Mouse (Mus musculus): ENCODE measurements around the gene Usp6nl.

Gene Usp6nl

DNA sequence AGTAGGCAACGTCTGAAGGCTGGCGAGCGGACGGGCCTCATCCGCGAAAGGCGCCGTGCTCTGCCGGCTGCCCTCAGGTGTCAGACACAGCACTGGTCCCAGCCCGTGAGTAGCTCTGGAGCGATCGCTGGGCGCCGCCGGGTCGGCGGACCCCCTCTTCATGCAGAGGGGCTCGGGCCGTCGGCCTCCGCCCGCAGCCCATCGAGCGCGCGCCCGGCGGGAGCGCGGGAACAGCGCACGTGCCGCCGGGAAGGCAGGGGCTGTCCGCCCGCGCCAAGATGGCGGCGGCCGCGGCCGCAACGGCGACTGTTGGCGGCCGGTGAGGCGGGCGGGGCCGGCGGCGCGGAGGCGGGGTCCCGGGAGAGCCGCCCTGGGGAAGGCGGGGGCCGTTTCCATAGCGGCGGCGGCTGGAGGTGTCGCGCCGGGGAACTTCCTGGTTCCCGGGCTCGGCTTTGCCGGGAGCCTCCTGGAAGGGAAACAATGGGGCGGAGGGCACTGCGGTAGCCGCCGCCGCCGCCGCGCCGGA, at the start of gene Usp6nl:
Gene Usp6nl, plus strand, starts transcription at position 292 of the 526 bp plus-strand sequence.
- in situ Hi-C loops (cut with MboI, MseI), result loop anchor here (5.0 kb wide), 2 partner anchors 55 to 80 kb away; no protein-coding TSS in a partner anchor

- in situ Hi-C loops (cut with MboI, MseI), result no loop called here
Measured at GRCm38 (mm10) chr2:6273392-6273845, 49.0 kb upstream of the Usp6nl start.

DNA sequence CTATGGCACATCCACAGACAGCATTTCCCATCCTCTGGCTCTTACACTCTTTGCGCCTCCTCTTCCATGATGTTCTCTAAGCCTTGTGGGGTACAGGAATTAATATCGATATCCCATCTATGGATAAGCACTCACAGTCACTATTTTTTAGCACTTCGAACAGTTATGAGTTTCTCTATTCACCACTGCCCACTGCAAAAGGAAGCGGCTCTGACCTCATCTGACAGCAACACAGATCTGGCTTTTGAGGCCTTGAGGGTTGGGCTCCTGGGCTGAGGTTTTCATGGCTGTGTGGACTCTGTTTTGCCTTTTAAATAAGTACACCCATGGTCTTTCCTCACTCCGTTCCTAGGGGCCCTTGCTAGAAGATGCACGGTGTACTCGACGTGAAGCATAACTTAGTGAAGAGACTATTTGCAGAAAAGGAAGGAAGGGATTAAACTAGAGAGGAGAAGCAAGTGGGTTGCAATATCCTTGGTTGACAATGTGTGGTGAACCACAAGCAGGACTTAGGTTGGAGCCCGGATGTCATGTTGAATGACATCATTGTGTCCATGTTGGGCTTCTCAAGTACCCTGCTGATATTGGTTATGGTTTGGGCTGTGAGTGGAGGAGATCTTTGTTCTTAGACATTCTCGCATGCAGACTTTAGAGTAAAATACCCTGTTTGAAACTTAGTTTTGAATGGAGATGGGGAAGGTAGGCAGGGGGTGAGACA, 43.5 kb upstream of the Usp6nl start:
- in situ Hi-C loops (cut with MboI, MseI), result no loop called here

GRCm38 (mm10) chr2:6279614-6280301, 42.7 kb upstream of the Usp6nl start:
- in situ Hi-C loops (cut with MboI, MseI), result no loop called here

- in situ Hi-C loops (cut with MboI, MseI), result no loop called here
Measured at GRCm38 (mm10) chr2:6283569-6283968, 38.9 kb upstream of the Usp6nl start.

GRCm38 (mm10) chr2:6284784-6285183, 37.7 kb upstream of the Usp6nl start:
- in situ Hi-C loops (cut with MboI, MseI), result no loop called here

DNA sequence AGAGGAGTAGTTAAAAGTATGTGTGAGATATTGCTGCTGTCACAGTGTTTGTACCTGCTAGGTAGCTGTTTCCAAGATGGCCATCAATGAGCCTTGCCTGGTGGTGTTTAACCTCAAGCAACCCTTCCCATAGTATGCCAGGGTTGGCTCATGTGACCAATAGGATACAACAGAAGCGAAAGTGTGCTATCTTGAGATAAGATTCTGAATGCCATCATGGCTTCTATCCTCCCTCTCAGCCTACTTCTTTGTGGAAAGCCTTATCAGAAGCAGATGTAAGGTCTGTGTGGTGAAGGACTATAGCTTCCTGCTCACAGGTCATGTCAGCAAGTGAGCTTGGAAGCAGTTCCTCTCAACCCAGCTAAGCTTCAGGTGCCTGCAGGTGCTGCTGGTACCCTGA, 36.7 kb upstream of the Usp6nl start:
- in situ Hi-C loops (cut with MboI, MseI), result no loop called here

DNA sequence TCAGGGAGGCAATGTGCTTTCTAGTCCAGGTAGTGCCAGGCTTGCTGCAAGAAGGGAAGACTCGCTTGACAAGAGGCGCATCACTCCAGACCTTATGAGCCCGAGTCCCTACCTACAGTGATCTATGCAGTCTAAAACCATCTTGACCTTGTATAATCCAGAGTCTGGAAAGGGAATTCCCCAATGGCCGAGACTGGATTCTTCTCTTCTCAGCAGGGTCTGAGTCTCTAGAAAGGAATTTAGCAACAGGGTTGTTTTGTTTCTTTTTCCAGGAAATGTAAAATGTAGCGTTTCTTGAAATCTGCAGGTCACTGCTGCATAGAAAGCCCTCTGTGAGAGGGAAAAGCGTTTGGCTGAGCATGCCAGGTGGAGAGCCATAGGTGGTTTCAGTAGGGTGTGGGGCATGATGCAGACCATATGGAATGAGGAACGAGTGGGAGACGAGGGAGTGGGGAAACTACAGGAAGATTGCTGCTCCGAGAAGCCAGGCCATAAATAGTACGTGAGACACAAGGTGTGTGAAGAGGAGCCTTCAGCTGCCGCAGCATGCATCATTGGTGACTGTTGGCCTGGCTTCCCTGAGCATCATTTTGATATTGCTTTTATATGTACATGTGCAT, 28.5 kb upstream of the Usp6nl start:
- in situ Hi-C loops (cut with MboI, MseI), result no loop called here

- in situ Hi-C loops (cut with MboI, MseI), result no loop called here
Measured at GRCm38 (mm10) chr2:6294993-6295628, 27.4 kb upstream of the Usp6nl start.

DNA sequence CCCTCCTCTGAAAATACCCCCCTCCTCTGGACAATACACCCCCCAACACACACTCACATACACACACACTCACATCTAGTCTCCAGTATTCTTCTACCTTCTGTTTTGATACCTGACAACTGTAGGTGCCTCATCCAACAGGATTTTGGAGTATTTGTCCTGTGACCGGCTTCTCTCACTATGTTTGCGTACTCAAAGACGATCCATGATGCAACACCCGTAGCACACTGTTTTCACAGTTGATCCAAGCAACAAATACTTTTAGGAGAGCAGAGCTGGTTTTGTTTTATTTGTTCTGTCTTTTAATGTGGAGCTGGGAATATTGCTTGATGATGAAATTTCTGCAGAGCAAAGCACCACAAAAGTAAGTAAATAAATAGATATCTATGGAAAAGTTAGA, 17.7 kb upstream of the Usp6nl start:
- in situ Hi-C loops (cut with MboI, MseI), result loop anchor here in 1 of 2 experiments (5.0 kb wide), 1 partner anchor 77 kb away; no protein-coding TSS in a partner anchor

DNA sequence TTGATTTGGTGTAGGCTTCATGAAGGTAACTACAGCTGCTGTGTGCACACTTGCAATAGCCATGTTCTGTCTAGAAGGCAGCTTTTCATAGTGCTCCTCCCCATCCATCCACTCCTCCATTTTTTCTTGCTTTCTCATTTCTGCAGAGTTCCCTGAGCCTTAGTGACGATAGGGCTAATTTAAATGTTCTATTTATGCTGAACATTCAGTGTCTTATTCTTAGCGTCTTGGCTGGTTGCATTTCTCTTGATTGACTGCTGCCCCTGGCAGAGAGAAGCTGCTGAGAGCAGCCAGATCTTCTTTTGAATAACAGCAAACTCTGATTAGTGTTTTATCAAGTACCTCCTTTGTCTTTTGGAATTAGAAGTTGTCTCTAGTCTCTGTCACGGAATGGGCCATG, 15.6 kb upstream of the Usp6nl start:
- in situ Hi-C loops (cut with MboI, MseI), result no loop called here

- in situ Hi-C loops (cut with MboI, MseI), result no loop called here
Measured at GRCm38 (mm10) chr2:6309373-6309821, 13.1 kb upstream of the Usp6nl start.

- in situ Hi-C loops (cut with MboI, MseI), result loop anchor here in 1 of 2 experiments (5.0 kb wide), 1 partner anchor 90 kb away; no protein-coding TSS in a partner anchor
Measured at GRCm38 (mm10) chr2:6312764-6313163, 9.7 kb upstream of the Usp6nl start.

DNA sequence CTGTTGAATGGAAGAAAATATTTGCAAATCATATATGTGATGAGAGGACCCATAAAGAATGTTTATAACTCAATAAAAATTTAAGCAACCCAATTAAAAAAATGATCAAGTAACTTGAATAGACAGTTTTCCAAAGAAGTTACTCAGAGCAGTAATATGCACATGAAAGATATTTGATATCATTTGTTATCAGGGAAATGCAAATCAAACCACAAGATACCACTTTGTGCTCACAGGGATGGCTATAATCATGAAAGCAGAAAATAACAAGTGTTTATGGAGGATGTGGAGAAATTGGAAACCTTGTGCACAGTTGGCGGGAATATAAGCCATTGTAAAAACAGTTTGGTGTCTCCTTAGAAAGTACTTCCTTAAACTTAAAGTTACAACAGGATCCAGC, 8.7 kb upstream of the Usp6nl start:
- in situ Hi-C loops (cut with MboI, MseI), result loop anchor here in 1 of 2 experiments (5.0 kb wide), 1 partner anchor 91 kb away; no protein-coding TSS in a partner anchor

DNA sequence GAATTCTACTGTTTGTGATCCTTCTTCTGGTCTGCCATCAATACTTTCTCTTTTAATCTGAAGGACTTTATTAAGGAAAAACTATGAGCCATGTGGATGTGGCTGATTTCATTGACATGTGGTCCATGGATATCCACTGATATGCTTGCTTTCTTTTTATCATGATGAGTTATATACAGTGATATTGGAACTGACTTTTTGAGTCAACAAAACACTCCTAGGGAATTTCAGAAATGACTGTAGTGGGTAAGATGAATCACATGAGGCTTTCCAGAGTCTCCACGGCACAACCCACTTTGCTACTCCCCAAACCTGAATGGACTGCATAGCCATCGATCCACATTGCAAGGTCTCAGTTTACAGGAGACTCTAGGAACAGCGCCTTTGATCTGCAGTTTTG, 2.3 kb upstream of the Usp6nl start:
- in situ Hi-C loops (cut with MboI, MseI), result loop anchor here (5.0 kb wide), 2 partner anchors 57 to 82 kb away; no protein-coding TSS in a partner anchor

GRCm38 (mm10) chr2:6321769-6322375, 595 bp upstream of the Usp6nl start:
- in situ Hi-C loops (cut with MboI, MseI), result loop anchor here (5.0 kb wide), 2 partner anchors 55 to 80 kb away; no protein-coding TSS in a partner anchor

- in situ Hi-C loops (cut with MboI, MseI), result loop anchor here (5.0 kb wide), 2 partner anchors 54 to 79 kb away; no protein-coding TSS in a partner anchor
Measured at GRCm38 (mm10) chr2:6322938-6323521, 563 bp downstream of the Usp6nl start.

- in situ Hi-C loops (cut with MboI, MseI), result no loop called here
Measured at GRCm38 (mm10) chr2:6325646-6326045, 3.2 kb downstream of the Usp6nl start.

- in situ Hi-C loops (cut with MboI, MseI), result no loop called here
Measured at GRCm38 (mm10) chr2:6328927-6329326, 6.5 kb downstream of the Usp6nl start.

- in situ Hi-C loops (cut with MboI, MseI), result no loop called here
Measured at GRCm38 (mm10) chr2:6330756-6331155, 8.3 kb downstream of the Usp6nl start.
